Mouse (Mus musculus) c-Kit-negative CD71-positive TER-119-positive erythroid progenitor cells, embryonic 14.5 days (primary cell): ENCODE measurements at regions not wholly inside any gene's neighbourhood (a gene's known extent, or its start where the extent isn't known, plus 50 kb on each side); places are given as distances from the start of the nearest gene placed in this dataset.

Source experiments
- DNase-seq: peaks from one replicate; pipeline ENCODE4 v3.0.0-alpha.2; 2013; ENCODE audit warnings: low read depth, low spot score

DNA sequence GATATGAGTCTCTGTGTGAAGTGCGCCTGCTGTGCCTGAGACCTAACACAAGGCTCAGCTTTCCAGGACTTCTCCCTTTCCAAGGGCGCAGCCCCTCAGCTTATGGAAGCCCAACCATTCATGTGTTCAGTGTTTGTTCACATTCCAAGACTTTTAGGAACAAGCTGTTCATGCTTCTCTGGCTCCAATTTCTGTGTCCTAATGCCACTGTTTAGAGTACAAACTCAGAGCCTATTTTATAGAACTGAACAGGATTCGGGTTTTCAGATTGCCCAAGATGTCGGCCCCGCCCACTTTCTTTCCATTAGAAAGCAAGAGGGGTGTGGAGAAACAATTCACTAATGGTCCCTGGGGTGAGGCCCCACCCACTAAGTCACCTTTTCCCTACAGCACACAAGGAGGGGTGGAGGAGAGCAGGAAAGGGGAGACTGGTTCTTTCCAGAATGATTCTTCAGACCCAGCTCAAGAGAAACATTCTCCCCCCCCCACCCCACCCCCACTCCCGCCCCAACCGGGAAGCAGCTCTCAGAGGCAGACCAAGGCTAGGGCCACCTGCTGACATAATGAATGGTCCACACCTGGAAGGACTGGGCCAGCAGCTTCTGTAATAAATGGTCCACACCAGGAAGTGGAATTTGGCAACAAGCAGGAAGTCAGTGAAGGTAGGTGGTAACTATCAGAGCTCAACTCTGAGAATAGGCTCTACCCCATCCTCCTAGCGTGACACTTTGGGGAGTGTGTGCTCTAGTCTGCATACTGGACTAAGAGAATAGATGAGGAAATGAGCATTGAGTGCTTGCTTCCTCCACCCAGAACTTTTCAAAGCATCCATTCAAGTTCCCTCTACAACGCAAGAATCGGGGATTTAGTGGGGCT is 120.2 kb upstream of the Zfp648 start:
- DNase-seq, result no peak

- no peak for DNase-seq
Observed at GRCm38 (mm10) chr1:154086145-154086544, 114.8 kb upstream of the Zfp648 start.

GRCm38 (mm10) chr1:154089815-154090214 is 111.2 kb upstream of the Zfp648 start:
- DNase-seq, result no peak

DNA sequence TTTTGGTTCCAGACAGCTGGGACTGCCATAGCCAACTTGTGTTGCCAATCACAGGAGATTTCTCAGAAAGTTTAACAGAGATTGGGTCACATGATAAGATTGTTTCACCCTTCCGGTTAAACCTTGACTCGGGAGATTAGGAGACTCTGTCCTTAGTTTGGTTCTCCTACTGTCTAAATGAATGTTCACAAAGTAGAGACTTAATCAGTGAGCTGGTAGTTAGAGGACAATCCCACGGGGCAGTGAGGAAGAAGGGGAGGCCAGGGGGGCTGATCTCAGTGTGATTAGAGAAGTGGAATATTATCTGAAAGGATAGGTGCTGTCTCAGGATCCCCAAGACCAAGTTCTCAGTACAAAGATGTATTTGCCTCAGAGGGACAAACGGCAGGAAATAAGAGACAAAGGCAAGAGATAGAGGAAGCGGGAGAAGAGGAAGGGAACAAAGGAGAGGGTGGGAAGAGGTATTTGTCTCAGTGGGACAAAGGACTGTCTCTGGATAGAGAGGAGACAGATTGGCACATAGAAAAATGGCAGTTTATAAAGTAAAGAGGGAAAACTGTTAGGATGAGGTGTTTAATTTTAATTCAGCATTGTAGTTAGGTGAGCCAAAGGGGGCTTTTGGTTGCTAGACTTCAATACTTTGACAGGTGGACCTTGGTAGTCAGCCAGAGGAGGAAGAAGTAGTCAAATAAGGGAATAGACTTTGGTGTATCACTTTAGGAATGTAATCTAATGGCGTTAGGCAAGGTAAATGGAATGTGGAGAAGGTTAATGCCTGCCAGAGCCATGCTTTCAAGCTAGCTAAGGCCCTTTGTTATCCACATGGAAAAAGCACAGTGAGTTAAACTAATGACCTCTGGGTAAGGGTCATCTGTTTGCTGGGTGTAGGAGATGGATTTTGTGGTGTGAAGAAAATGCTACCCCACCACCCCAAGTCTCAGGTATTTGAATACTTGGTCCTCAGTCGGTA is 110.2 kb upstream of the Zfp648 start:
- DNase-seq, result no peak

DNA sequence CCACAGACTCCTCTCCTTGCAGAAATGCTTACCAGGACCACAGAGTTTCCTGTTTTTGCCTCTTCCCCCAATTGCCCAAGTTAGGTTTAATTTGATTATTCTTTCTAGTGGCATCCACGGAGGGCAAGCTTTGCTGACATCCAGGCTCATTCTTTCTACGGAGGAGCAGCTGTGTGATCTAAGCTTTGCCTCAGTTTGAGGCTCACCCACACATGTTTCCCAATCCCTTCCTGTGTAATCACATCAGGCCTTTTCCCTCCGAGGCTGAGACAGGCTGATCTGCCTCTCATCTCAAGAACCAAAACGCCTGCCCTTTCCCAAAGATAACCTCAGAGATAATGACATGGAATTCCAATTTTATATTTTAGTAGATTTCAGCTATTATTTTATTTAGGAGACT is 107.4 kb upstream of the Zfp648 start:
- DNase-seq, result no peak

DNA sequence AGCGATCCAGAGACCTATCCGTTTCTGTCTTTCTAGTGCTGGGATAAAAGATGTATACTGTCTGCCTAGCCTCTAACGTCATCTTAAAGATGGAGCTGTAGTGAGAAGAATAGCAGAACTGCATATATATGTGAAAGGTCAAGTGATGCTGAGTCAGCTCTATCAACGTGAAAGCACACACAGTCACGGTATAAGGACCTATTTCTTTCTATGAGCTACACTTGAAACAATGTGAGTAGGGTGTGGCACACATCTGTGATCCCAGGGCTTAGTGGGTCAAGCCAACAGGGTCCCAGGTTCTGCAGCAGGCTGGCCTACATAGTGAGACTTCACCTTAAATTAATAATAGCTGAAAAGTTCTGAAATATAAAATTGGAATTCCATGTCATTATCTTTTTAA is 106.6 kb upstream of the Zfp648 start:
- DNase-seq, result no peak

DNA sequence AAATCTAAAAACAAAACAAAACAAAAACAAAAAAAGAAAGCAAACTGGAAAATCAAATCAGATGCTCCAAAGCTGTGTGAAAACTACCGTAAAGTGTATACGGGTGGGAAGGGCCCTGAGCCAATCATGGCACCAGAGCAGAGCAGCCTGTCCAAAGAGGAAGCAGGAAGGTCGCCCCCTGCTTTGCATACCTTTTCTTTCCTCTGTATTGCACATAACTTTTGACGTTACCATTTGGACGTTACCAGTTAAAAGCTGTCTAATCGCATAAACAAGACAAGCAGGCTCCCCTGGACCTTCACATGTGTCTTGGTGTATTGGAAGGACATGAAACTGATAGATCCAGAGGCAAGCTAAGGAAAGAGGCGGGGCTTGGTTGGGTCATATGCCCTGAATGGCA is 104.9 kb upstream of the Zfp648 start:
- DNase-seq, result no peak

DNA sequence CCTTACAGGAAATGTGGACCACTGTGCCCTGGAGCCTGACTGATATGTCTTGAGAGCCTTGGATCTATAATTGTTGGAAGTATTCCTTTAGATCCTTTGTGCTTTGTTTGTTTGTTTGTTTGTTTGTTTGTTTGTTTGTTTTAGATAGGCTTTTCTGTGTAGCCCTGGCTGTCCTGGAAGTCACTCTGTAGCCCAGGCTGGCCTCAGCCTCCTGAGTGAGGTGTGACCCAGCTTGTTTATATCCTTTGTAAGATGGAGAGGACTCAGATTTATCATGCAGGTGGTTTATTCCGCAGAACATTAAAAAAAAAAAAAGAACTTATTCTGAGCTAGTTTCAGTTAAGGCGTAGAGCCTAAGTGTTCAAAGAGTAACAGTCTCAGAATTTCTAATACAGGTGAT is 104.1 kb upstream of the Zfp648 start:
- no peak for DNase-seq

DNA sequence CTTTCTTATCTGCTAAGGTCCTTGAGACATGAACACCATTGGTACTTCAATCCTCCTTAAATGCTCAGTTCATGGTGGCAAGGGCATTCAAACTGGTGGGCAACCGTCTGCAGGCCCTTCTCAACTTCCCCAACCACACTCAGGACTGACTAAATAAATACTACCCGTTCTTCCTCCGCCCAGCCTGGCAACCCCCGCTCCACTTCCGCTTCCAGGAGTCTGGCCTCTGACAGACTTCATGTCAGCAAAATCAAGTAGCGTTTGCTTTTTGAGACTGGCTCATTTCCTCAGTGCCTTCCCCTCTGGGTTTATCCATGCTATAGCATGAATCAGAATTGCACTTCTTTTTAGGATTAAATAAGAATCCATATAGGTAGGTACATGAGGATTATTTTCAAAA is 103.3 kb upstream of the Zfp648 start:
- DNase-seq, result no peak

DNA sequence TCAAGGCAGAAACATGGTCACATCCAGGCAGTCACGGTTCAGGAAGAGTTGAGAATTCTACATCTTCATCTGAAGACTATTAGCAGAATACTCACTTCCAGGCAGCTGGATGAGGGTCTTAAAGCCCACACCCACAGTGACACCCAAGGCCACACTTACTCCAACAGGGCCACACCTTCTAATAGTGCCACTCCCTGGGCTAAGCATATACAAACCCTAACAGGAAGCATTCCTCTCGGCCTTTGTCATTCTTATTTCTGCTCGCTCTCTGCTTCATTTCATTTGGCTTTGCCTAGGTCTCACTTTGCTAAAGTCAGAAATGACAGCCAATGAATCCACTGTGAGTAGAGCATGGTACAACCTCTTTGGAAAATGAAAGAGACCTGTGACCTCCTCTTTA is 100.4 kb upstream of the Zfp648 start:
- DNase-seq, result no peak

DNA sequence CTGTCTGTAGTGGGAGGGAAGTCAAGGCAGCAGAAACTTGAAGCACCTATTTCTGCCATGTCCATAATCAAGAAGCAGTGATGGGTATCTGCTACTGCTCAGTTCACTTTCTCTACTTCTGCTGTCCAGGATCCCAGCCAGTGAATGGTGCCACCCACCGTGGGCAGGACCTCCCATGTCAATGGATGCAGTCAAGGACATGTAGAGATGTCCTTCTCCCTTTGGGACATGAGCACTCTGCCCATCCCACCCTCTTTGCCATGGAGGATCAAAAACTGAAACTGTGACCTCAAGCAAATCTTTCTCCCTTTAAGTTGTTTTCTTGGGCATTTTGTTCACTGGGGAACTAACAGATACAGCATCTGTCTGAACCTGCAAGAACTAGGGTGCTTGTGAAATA is 99.6 kb upstream of the Zfp648 start:
- no peak for DNase-seq

DNA sequence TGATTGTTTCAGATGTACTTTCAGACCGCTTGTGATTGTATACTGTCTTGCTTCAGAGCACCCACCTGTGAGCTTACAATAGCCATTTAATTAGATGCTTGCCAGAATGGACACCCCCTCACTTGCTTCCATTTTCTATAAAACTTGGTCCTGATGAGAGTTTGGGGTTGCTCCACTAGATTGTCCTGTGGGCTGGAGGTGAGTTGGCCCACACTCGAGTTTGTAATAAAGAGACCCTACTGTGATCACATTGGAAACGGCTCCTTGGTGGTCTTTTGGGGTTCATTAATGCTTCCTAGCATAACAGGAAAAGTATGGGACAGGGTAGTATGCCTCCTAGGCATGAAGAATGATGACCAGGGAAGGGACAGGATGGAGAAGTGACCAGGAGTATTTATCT is 98.8 kb upstream of the Zfp648 start:
- DNase-seq, result no peak

DNA sequence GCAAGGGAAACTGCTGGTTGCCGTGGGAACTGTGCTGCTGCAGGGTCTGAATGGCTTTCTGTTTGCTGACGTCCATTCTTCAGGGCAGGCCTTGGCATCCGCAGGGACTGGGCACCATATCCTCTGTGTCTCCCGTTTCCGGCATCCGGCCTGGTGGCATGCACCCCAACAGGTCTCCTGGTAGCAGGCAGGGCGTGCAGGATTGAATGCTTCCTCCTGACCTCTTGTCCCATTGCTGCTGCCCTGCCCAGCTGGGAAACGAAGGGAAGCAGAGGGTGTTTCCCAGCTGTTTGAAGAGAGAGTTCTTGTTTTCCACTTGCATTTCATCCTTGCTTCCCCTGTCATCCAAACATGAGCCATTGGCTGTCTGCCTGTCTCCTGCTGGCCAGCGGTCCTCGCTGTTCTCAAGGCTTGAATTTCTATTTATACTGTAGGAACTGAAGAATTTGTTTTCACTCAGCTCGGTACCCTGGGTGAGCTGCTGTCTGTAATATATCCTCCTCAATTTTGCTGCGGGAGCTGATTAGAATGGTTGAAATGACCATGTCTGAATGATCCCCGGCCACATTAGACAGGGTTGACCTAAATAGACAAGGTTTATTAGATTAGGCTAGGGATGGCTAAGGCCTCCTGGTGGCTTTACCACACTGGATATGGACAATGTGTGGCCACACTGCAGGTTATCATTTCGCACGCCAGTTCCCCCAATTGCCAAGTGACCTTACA is 98.0 kb upstream of the Zfp648 start:
- no peak for DNase-seq

DNA sequence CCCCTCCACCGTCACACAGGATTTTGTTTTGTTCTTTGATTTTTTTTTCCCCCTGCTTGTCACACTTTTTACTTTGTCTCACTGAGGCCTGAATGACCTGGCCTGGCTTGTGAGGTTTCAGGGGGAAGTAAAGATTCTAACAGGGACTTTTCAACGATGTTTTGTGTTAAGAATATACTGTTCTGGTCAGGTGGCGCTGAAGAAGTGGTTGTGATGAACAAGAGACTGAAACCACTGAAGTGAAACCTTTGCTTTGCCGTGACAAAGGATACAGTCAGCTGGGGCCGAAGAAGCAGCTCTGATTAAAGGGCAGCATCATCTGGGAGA is 97.4 kb upstream of the Zfp648 start:
- DNase-seq, result no peak

DNA sequence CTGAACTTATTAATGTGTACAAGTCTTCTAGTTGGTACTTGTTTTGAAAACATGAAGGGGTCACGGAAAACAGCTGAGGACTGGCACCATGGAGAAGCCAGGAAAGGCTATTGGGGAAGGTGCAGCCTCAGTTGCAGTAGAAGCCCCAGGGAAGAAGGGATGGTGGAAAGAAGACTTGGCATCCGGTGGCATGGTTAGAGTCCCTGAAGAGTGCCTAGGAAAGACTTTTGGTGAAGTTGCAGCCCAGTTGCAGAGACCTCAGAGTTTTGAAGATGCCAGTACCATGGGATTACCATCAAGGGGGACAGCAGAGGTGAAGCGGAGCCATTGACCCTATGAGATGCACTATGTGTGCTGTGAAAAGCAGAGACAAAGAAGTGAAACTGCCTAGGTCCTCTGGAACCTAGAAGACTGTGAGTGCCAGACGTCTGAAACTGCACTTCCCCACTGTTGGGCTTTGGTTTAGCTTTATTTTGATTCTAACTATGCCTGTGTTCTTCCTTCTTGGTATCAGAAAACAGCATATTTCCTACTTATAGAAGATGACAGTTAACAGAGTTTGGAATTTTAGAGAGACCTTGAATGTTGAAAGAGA is 96.9 kb upstream of the Zfp648 start:
- DNase-seq, result no peak

- no peak for DNase-seq
Observed at GRCm38 (mm10) chr1:154104779-154105178, 96.2 kb upstream of the Zfp648 start.

DNA sequence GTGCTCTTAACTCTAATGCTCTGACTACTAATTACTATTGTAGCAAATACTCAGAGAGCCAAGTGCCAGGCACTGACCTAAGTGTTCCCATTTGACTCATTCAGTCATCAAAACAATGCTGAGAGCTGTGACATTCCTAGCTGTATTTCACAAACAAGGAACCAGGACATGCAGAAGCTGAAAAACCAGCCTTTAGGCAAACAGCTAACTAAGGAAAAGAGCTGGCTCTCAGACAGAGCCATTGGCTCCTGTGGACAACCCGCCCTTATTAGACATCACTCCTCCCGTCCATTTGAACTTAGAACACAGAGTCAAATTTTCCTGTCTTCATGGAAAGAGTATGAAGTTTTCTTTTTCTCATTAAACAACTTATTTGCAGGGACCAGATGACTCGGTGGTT is 88.5 kb upstream of the Zfp648 start:
- no peak for DNase-seq

- DNase-seq, result no peak
Observed at GRCm38 (mm10) chr1:154113291-154114050, 87.5 kb upstream of the Zfp648 start.

- no peak for DNase-seq
Observed at GRCm38 (mm10) chr1:154116188-154116710, 84.7 kb upstream of the Zfp648 start.

DNA sequence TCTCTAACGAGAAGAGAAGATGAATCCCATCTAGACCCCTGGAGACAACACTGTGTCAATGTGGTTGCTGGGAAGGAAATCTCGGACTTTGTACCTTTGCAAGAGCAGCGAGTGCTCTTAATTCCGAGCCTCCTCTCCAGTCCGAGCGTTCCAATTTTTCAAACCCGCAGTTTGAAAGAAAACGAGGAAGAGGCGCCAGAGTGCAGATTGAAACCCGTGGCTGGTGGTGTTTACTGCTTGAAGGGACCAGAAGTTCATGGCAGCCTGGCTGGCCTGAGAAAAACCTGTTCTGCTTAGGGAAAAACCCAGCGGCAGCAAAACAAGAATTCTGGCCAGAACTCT is 83.7 kb upstream of the Zfp648 start:
- no peak for DNase-seq
